Mouse (Mus musculus) heart, adult 8-10 months (tissue): ENCODE data around the gene Cdhr1. TPM values are rescaled to one million over a fixed set of nuclear protein-coding genes. Genes with fewer than 3 reads are reported as not detected.
A peak's percentile ranks its signal among the peaks of the same experiment; 100 is the strongest.

Source experiments
- DNase-seq: peaks from one replicate; pipeline ENCODE4 v3.0.0; 2022; ENCODE audit warnings: low spot score
- total RNA-seq, 4 experiments: library from RNA; stranded (reverse); gene quantifications; 2 replicates each; pipeline ENCODE4 v1.2.4; 2022

Gene Cdhr1
- total RNA-seq, 4 experiments from 2014 or later = not detected

GRCm38 (mm10) chr14:37068516-37068915 is 29.6 kb downstream of the Cdhr1 start:
- peak; percentile 10 for DNase-seq

GRCm38 (mm10) chr14:37067629-37068028 is 30.5 kb downstream of the Cdhr1 start, which contains the start of gene Lrit2:
Gene Lrit2 (plus strand): TSS chr14:37067929.
- no peak for DNase-seq

GRCm38 (mm10) chr14:37066636-37067035 is 31.5 kb downstream of the Cdhr1 start:
- DNase-seq = no peak

GRCm38 (mm10) chr14:37064849-37065248 is 33.3 kb downstream of the Cdhr1 start:
- DNase-seq = no peak

- DNase-seq = no peak
Observed at GRCm38 (mm10) chr14:37048914-37049410, 49.2 kb downstream of the Cdhr1 start, which contains the start of gene Rgr. Gene Rgr (minus strand): TSS chr14:37048964.

GRCm38 (mm10) chr14:37034432-37034831 is 63.7 kb downstream of the Cdhr1 start:
- DNase-seq = no peak

- peak; percentile 72 for DNase-seq
Observed at GRCm38 (mm10) chr14:37033241-37033640, 64.9 kb downstream of the Cdhr1 start.

GRCm38 (mm10) chr14:37032481-37033104 is 65.6 kb downstream of the Cdhr1 start:
- no peak for DNase-seq

GRCm38 (mm10) chr14:37028555-37028954 is 69.6 kb downstream of the Cdhr1 start:
- DNase-seq = no peak

- no peak for DNase-seq
Observed at GRCm38 (mm10) chr14:37027951-37028350, 70.2 kb downstream of the Cdhr1 start.

Other genes with a start within 250 kb of the Cdhr1 start
- gene Ccser2, start 129.6 kb downstream of the Cdhr1 start, total RNA-seq = 100 to 1,000 TPM; 111 to 141 (median 137) TPM
- not detected for gene Rgr, start 49.4 kb downstream of the Cdhr1 start, total RNA-seq
- gene Lrit1, start 43.5 kb downstream of the Cdhr1 start, total RNA-seq = not detected
- not detected for gene Lrit2, start 30.4 kb downstream of the Cdhr1 start, total RNA-seq
- gene 2610528A11Rik, start 15.7 kb upstream of the Cdhr1 start, total RNA-seq = not detected
- gene Ghitm, start 36.9 kb upstream of the Cdhr1 start, total RNA-seq = 100 to 1,000 TPM; 632 to 720 (median 680) TPM